Mouse (Mus musculus) adrenal gland (tissue): ENCODE data around the gene Pygo1.

ENCODE experiments used
- intact Hi-C: fragments of 180-260 bp; cut with DNase I; formaldehyde crosslinking; loops from one replicate; pipeline ENCODE4 v1.15.1; 2025

Pygo1 gene

GRCm38 (mm10) chr9:72931166-72931790 lies 5.8 kb downstream of the Pygo1 start:
- intact Hi-C loops: no loop called here

GRCm38 (mm10) chr9:72935309-72935708 lies 9.9 kb downstream of the Pygo1 start:
- intact Hi-C loops: no loop called here

- intact Hi-C loops: no loop called here
Observed at GRCm38 (mm10) chr9:72936301-72936700, 10.9 kb downstream of the Pygo1 start.

GRCm38 (mm10) chr9:72943424-72943823 lies 18.0 kb downstream of the Pygo1 start:
- intact Hi-C loops: no loop called here

GRCm38 (mm10) chr9:72944286-72944685 lies 18.8 kb downstream of the Pygo1 start:
- intact Hi-C loops: no loop called here

- intact Hi-C loops: no loop called here
Observed at GRCm38 (mm10) chr9:72947010-72947409, 21.6 kb downstream of the Pygo1 start.

GRCm38 (mm10) chr9:72949572-72949971 lies 24.1 kb downstream of the Pygo1 start:
- intact Hi-C loops: no loop called here

- intact Hi-C loops: no loop called here
Observed at GRCm38 (mm10) chr9:72954746-72955145, 29.3 kb downstream of the Pygo1 start.

- intact Hi-C loops: no loop called here
Observed at GRCm38 (mm10) chr9:72955546-72955945, 30.1 kb downstream of the Pygo1 start.

GRCm38 (mm10) chr9:72958521-72959450 lies 33.3 kb downstream of the Pygo1 start, which contains the start of the genes Dyx1c1 and Gm44503:
TSS of gene Dyx1c1 (plus strand) at chr9:72958785.
TSS of gene Gm44503 (plus strand) at chr9:72958852.
- intact Hi-C loops: no loop called here

GRCm38 (mm10) chr9:72961346-72961745 lies 35.9 kb downstream of the Pygo1 start:
- intact Hi-C loops: no loop called here

- intact Hi-C loops: no loop called here
Observed at GRCm38 (mm10) chr9:72961959-72962358, 36.5 kb downstream of the Pygo1 start.

- intact Hi-C loops: loop anchor here (5.0 kb wide), 2 partner anchors 74 to 124 kb away; partner anchors contain the start of genes Pigb and Rab27a
Observed at GRCm38 (mm10) chr9:72968349-72969061, 43.1 kb downstream of the Pygo1 start.

GRCm38 (mm10) chr9:72969874-72970273 lies 44.4 kb downstream of the Pygo1 start:
- intact Hi-C loops: loop anchor here (5.0 kb wide), 2 partner anchors 72 to 122 kb away; partner anchors contain the start of genes Pigb and Rab27a

GRCm38 (mm10) chr9:72972435-72972834 lies 47.0 kb downstream of the Pygo1 start:
- intact Hi-C loops: no loop called here

GRCm38 (mm10) chr9:72972984-72973383 lies 47.5 kb downstream of the Pygo1 start:
- intact Hi-C loops: no loop called here

- intact Hi-C loops: no loop called here
Observed at GRCm38 (mm10) chr9:72974734-72975133, 49.3 kb downstream of the Pygo1 start.

- intact Hi-C loops: no loop called here
Observed at GRCm38 (mm10) chr9:72975242-72975641, 49.8 kb downstream of the Pygo1 start.

GRCm38 (mm10) chr9:72983066-72983465 lies 57.6 kb downstream of the Pygo1 start:
- intact Hi-C loops: no loop called here

GRCm38 (mm10) chr9:72985250-72986220 lies 60.1 kb downstream of the Pygo1 start, which contains the start of the genes Ccpg1os and Ccpg1:
TSS of gene Ccpg1os (minus strand) at chr9:72985382.
TSS of gene Ccpg1 (plus strand) at chr9:72985429.
- intact Hi-C loops: no loop called here
